Comparison of ENCODE assay signal across 19 mouse cellular contexts in the genomic region with DNA sequence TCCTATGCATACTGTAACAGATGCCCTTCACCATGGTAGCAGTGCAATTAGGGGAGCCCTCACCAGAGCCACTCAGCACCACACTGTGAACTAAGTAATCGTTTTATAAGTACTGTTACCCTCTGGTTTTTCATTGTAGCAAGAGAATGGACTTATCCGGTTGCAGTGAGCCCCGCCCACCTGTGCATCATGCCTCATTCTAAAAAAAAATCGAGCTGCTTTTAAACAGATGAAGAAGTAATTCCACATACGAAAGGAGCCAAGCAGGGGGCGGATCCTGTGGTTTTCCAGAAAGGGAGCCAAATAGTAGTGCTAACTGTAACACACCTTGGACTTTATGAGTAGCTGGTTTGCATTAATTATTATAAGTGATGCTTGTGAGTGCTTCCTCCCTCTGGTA. TPM values are rescaled to one million over a fixed set of nuclear protein-coding genes. Genes with fewer than 3 reads are reported as not detected.
DNase-seq lines count a peak whose midpoint lies in the region; ATAC-seq and TF ChIP-seq lines count a peak whose summit lies in the region.
"Had no signal": no experiment of that assay in that cellular context is flagged by ENCODE, and none has a peak within 500 bp of the region (broad histone marks: within the 10 kb centered on the region; RNA-seq: fewer than 3 reads in every experiment).

No protein-coding gene starts in this region.

- no peak for TF ChIP-seq CTCF in lung, postnatal 0 days (IDR thresholded peaks at IDR 0.05)
- TF ChIP-seq CTCF in cerebellum, adult 2 months (IDR thresholded peaks at IDR 0.05; ENCODE audit: borderline replicate concordance, insufficient read depth, low read depth, low read length), result no peak

- H3K4me3 ChIP-seq in kidney, embryonic 14.5 days (ENCODE audit: low read length), result no peak overlapping the region
- no peak overlapping the region for H3K4me3 ChIP-seq in lung, postnatal 0 days (ENCODE audit: low read depth, low read length)
- H3K4me3 ChIP-seq in embryonic facial prominence, embryonic 14.5 days (ENCODE audit: low read depth, low read length), result no peak overlapping the region
- H3K4me3 ChIP-seq in cerebellum, adult 2 months (replicated peaks; ENCODE audit: insufficient read depth, low read depth, low read length), result no peak overlapping the region
- H3K4me3 ChIP-seq: hindbrain, embryonic 13.5 days; limb, embryonic 13.5 days; liver, embryonic 15.5 days had no signal

- 84% methylated on average over 6 of the region's 6 CpGs for WGBS in kidney, embryonic 14.5 days
- WGBS in lung, postnatal 0 days, result 74% methylated on average over 6 of the region's 6 CpGs
- WGBS in embryonic facial prominence, embryonic 14.5 days, result 67% methylated on average over 6 of the region's 6 CpGs
- WGBS in cerebellum, adult 2 months, result 54% methylated on average over 6 of the region's 6 CpGs

- TF ChIP-seq POLR2A in cerebellum, adult 2 months (IDR thresholded peaks at IDR 0.05; ENCODE audit: borderline replicate concordance, insufficient read depth, low read length), result no peak

- no peak overlapping the region for H3K9ac ChIP-seq in kidney, embryonic 14.5 days (ENCODE audit: low read depth, low read length)
- H3K9ac ChIP-seq in lung, postnatal 0 days (replicated peaks; ENCODE audit: low read depth), result no peak overlapping the region
- H3K9ac ChIP-seq in embryonic facial prominence, embryonic 14.5 days (ENCODE audit: low read depth, low read length), result no peak overlapping the region
- H3K9ac ChIP-seq: hindbrain, embryonic 13.5 days; limb, embryonic 13.5 days; liver, embryonic 15.5 days had no signal

- ATAC-seq in kidney, embryonic 14.5 days (ENCODE audit: low FRiP score, low TSS enrichment), result no peak
- ATAC-seq in lung, postnatal 0 days, result no peak
- ATAC-seq in embryonic facial prominence, embryonic 14.5 days (ENCODE audit: low read depth), result no peak
- ATAC-seq: midbrain, embryonic 16.5 days had no signal

- H3K4me2 ChIP-seq in kidney, embryonic 14.5 days (replicated peaks; ENCODE audit: low read depth, low read length), result no peak overlapping the region
- no peak overlapping the region for H3K4me2 ChIP-seq in lung, postnatal 0 days (replicated peaks; ENCODE audit: low read depth, low read length)
- H3K4me2 ChIP-seq in embryonic facial prominence, embryonic 14.5 days (ENCODE audit: low read depth, low read length), result no peak overlapping the region
- H3K4me2 ChIP-seq: heart, embryonic 11.5 days; hindbrain, embryonic 13.5 days; limb, embryonic 13.5 days; liver, embryonic 15.5 days had no signal

- no peak overlapping the region for H3K27ac ChIP-seq in kidney, embryonic 14.5 days (ENCODE audit: low read depth, low read length)
- H3K27ac ChIP-seq in lung, postnatal 0 days (ENCODE audit: low read length), result no peak overlapping the region
- H3K27ac ChIP-seq in embryonic facial prominence, embryonic 14.5 days (replicated peaks; ENCODE audit: low read depth, low read length), result no peak overlapping the region
- H3K27ac ChIP-seq in cerebellum, adult 2 months (ENCODE audit: insufficient read depth, low read length), result no peak overlapping the region
- H3K27ac ChIP-seq: hindbrain, embryonic 13.5 days; limb, embryonic 13.5 days; liver, embryonic 15.5 days had no signal

- TF ChIP-seq EP300 in lung, postnatal 0 days (IDR thresholded peaks at IDR 0.05), result no peak

- H3K4me1 ChIP-seq in kidney, embryonic 14.5 days (ENCODE audit: control insufficient read depth, insufficient read depth, low read length), result 0 out of 2 replicates have a peak, but pooled peaks cover 3% of the 10 kb centered on the region
- H3K4me1 ChIP-seq in lung, postnatal 0 days (ENCODE audit: insufficient read depth, low read depth, low read length), result peaks cover 2% of the 10 kb centered on the region; the same call in 1 of the 2 replicates
- peaks cover 42% of the 10 kb centered on the region for H3K4me1 ChIP-seq in embryonic facial prominence, embryonic 14.5 days (ENCODE audit: control insufficient read depth, insufficient read depth, low read length)
- peaks cover 46% of the 10 kb centered on the region for H3K4me1 ChIP-seq in cerebellum, adult 2 months (ENCODE audit: control insufficient read depth, insufficient read depth, low read length)

- peak; percentile 25 for DNase-seq in kidney, adult 18-20 months
- peak; percentile 51 for DNase-seq in lung, postnatal 25 days (ENCODE audit: low spot score)
- no peak for DNase-seq in lung, postnatal 0 days (ENCODE audit: low spot score)
- DNase-seq in ES-CJ7 (ENCODE audit: low read depth, low spot score), result peak; percentile 61
- peak; percentile 50 for DNase-seq in embryonic facial prominence, embryonic 14.5 days (ENCODE audit: low spot score)
- DNase-seq in cerebellum, adult 2 months, result no peak
- DNase-seq: adrenal gland, adult 8-10 months; B cell, adult 2 months; cerebellum, postnatal 10 days; heart, postnatal 10 days; lung, postnatal 14 days; retina, postnatal 1 day; thymus, postnatal 36 days had no signal

- no peaks in the 10 kb centered on the region for H3K9me3 ChIP-seq in kidney, embryonic 14.5 days (ENCODE audit: control insufficient read depth, low read length)
- no peaks in the 10 kb centered on the region for H3K9me3 ChIP-seq in lung, postnatal 0 days (ENCODE audit: low read length)
- no peaks in the 10 kb centered on the region for H3K9me3 ChIP-seq in embryonic facial prominence, embryonic 14.5 days (ENCODE audit: control insufficient read depth, low read length)
- H3K9me3 ChIP-seq: hindbrain, embryonic 13.5 days; limb, embryonic 13.5 days; liver, embryonic 15.5 days had no signal

- no peaks in the 10 kb centered on the region for H3K27me3 ChIP-seq in kidney, embryonic 14.5 days (ENCODE audit: control insufficient read depth, insufficient read depth, low read length)
- no peaks in the 10 kb centered on the region for H3K27me3 ChIP-seq in lung, postnatal 0 days (replicated peaks; ENCODE audit: insufficient read depth, low read length)
- H3K27me3 ChIP-seq in embryonic facial prominence, embryonic 14.5 days (replicated peaks; ENCODE audit: control insufficient read depth, insufficient read depth, low read length), result no peaks in the 10 kb centered on the region
- no peaks in the 10 kb centered on the region for H3K27me3 ChIP-seq in cerebellum, adult 2 months (ENCODE audit: control insufficient read depth, insufficient read depth, low read length)
- H3K27me3 ChIP-seq: hindbrain, embryonic 13.5 days; limb, embryonic 13.5 days; liver, embryonic 15.5 days had no signal

- H3K36me3 ChIP-seq in kidney, embryonic 14.5 days (ENCODE audit: control insufficient read depth, insufficient read depth, low read length), result no peaks in the 10 kb centered on the region
- H3K36me3 ChIP-seq in lung, postnatal 0 days (ENCODE audit: insufficient read depth, low read length), result no peaks in the 10 kb centered on the region
- no peaks in the 10 kb centered on the region for H3K36me3 ChIP-seq in embryonic facial prominence, embryonic 14.5 days (ENCODE audit: control insufficient read depth, insufficient read depth, low read length)
- H3K36me3 ChIP-seq: limb, embryonic 13.5 days; liver, embryonic 15.5 days had no signal

RNA-seq across cellular contexts. Expression of gene Bcr, which starts 58.1 kb away (rescaled TPM):
- polyA plus RNA-seq in kidney, embryonic 14.5 days (2014; fragmentation: Nextera tagmentation; extraction: Ambion mirVana), result 9.2 and 10.0 TPM in 2 replicates
- polyA plus RNA-seq in lung, postnatal 0 days (2015; fragmentation: Nextera tagmentation; extraction: Ambion mirVana), result 16.5 and 20.2 TPM in 2 replicates
- 6.7 and 8.1 TPM in 2 replicates for polyA plus RNA-seq in embryonic facial prominence, embryonic 14.5 days (2014; fragmentation: Nextera tagmentation; extraction: Ambion mirVana)
- polyA plus RNA-seq in cerebellum, adult 2 months (2012; rRNA removed), result 44.3 and 44.4 TPM in 2 replicates

Comparison
In these comparisons a context has a peak if more than half of its experiments do, and no peak if none do; other contexts are left out.
1. DNase-seq: peak in kidney, adult 18-20 months (single experiment), lung, postnatal 25 days (single experiment), ES-CJ7 (single experiment) and embryonic facial prominence, embryonic 14.5 days (single experiment); none in lung, postnatal 0 days (single experiment) and cerebellum, adult 2 months (0 of 2).